Mouse (Mus musculus) heart, postnatal 0 days (tissue): ENCODE data around the gene Lrrc55.

Source experiments
- CTCF ChIP-seq: IDR thresholded peaks from 2 replicates; pipeline ENCODE4 v1.5.1; 2016; ENCODE audit warnings: antibody characterized with exemption, control low read depth, low read depth
- EP300 ChIP-seq: IDR thresholded peaks from 2 replicates; pipeline ENCODE4 v1.6.1; 2016; ENCODE audit warnings: antibody characterized with exemption, low read depth

- TF ChIP-seq CTCF (no peak), EP300 (no peak)
Observed at GRCm38 (mm10) chr2:85173545-85173944, 23.5 kb downstream of the Lrrc55 start.
